Mouse (Mus musculus): ENCODE results near the gene Fnbp1. TPM values are rescaled to one million over a fixed set of nuclear protein-coding genes. Genes with fewer than 3 reads are reported as not detected.

The Fnbp1 gene
- polyA plus RNA-seq, 1 experiment from 2014 or later, result 4.5 TPM

DNA sequence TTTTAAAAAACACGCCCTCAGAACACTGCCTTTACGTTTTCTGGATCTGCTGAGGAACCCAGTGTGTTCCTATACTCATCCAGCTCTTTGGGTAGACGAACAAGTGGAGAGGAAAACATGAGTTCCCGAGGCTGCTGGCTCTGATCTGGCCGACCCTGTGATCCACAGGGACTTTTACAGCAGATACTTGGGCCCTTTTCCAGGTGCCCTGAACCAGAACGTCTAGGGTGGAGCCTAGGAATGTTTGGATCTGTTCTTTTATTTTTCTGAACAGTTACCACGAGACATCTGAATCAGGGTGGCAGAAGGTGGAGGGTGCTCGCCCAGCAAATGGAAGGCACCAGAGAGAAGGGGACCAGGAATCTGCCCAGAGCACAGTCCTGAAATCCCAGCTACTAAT lies 42.7 kb downstream of the Fnbp1 start:
- peaks cover 8% of the 10 kb centered on the region for H3K4me1 ChIP-seq (ENCODE audit: insufficient read depth)
- WGBS (ENCODE audit: insufficient replicate concordance), result 78% methylated on average over 8 of the region's 8 CpGs
- H3K4me3 ChIP-seq (ENCODE audit: low read depth, low read length), result no peak overlapping the region
- H3K9me3 ChIP-seq (ENCODE audit: low read length), result no peaks in the 10 kb centered on the region
- TF ChIP-seq CTCF (IDR thresholded peaks at IDR 0.05; ENCODE audit: low read depth) (no peak), EP300 (IDR thresholded peaks at IDR 0.05; ENCODE audit: low read depth) (no peak)
- peaks cover 6% of the 10 kb centered on the region; the same call in 1 of the 2 replicates for H3K36me3 ChIP-seq (replicated peaks; ENCODE audit: insufficient read depth, low read length)
- no peak overlapping the region for H3K9ac ChIP-seq (replicated peaks)
- ATAC-seq, result no peak
- H3K27ac ChIP-seq (ENCODE audit: low read depth), result no peak overlapping the region
- no peaks in the 10 kb centered on the region for H3K27me3 ChIP-seq (ENCODE audit: insufficient read depth, low read length)
- H3K4me2 ChIP-seq (ENCODE audit: low read depth, low read length), result no peak overlapping the region
- no peak for DNase-seq

DNA sequence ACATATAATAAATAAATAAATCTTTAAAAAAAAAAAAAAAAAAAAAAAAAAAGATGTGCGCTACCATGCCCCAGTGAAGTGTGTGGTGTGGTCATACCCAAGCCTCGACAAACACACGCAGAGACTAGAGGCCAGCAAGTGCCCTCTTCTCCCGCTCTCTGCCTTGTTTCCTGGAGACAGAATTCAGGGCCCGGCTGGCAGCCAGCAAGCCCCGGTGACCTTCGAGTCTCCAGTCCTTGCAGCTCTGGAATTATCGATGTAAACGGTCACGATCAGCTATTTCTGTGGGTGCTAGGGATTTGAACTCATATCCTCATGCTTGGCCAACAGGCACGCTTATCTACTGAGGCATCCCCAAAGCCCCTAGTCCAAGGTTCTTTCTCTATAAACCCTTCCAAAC lies 43.2 kb downstream of the Fnbp1 start:
- 81% methylated on average over 11 of the region's 11 CpGs for WGBS (ENCODE audit: insufficient replicate concordance)
- TF ChIP-seq EP300 (IDR thresholded peaks at IDR 0.05; ENCODE audit: low read depth) (no peak), CTCF (IDR thresholded peaks at IDR 0.05; ENCODE audit: low read depth) (no peak)
- H3K9me3 ChIP-seq (ENCODE audit: low read length), result no peaks in the 10 kb centered on the region
- H3K4me1 ChIP-seq (ENCODE audit: insufficient read depth), result peaks cover 7% of the 10 kb centered on the region
- H3K9ac ChIP-seq (replicated peaks), result no peak overlapping the region
- no peak overlapping the region for H3K4me2 ChIP-seq (ENCODE audit: low read depth, low read length)
- DNase-seq (no peak), ATAC-seq (no peak)
- H3K27ac ChIP-seq (ENCODE audit: low read depth), result no peak overlapping the region
- no peaks in the 10 kb centered on the region for H3K27me3 ChIP-seq (ENCODE audit: insufficient read depth, low read length)
- H3K36me3 ChIP-seq (replicated peaks; ENCODE audit: insufficient read depth, low read length), result peaks cover 6% of the 10 kb centered on the region; the same call in 1 of the 2 replicates
- no peak overlapping the region for H3K4me3 ChIP-seq (ENCODE audit: low read depth, low read length)

DNA sequence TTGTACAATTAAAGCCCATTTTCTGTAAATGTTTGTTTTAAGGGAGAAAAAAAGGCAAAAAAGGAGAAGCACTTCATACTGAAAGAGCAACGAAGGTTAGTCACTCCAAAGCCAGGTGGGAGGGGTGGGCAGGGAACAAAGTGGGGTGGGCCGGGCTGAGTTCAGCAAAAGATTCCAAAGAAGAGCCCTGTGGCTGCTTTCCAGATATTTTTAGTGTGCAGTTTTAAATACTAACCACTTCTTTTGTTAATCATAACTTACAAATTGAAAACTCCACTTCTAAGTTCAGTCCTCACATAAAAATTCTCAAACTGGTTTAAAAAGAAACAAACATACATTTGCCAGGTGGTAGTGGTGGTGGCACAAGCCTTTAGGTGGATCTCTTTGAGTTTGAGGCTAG lies 44.5 kb downstream of the Fnbp1 start:
- Histone ChIP-seq H3K27ac (ENCODE audit: low read depth) (no peak overlapping the region), H3K4me1 (ENCODE audit: insufficient read depth) (no peaks in the 10 kb centered on the region), H3K9ac (replicated peaks) (no peak overlapping the region), H3K4me2 (ENCODE audit: low read depth, low read length) (no peak overlapping the region), H3K36me3 (replicated peaks; ENCODE audit: insufficient read depth, low read length) (peaks cover 6% of the 10 kb centered on the region; the same call in 1 of the 2 replicates), H3K4me3 (ENCODE audit: low read depth, low read length) (no peak overlapping the region), H3K27me3 (ENCODE audit: insufficient read depth, low read length) (no peaks in the 10 kb centered on the region), H3K9me3 (ENCODE audit: low read length) (no peaks in the 10 kb centered on the region)
- 70% methylated on average over 2 of the region's 2 CpGs for WGBS (ENCODE audit: insufficient replicate concordance)
- ATAC-seq (no peak), DNase-seq (no peak)
- TF ChIP-seq CTCF (IDR thresholded peaks at IDR 0.05; ENCODE audit: low read depth), result no peak

DNA sequence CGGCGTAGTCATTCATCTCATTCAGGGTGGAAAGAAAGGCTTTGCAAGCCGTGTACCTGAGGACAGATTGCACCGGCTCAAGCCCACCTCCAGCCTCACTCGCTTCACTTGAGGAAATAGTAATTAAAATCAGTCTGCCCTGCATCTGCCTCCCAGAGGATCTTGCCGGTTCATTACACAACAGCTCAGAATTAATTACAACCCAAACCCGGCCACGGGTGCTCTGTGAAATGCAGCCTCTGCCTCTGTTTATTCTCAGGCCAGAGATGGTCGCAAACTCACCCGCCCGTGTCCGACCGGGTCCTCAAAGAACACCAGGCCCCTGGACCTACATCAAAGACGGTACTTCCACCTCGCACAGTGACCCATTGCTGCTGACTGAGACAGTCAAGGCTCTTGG lies 45.7 kb downstream of the Fnbp1 start:
- 82% methylated on average over 15 of the region's 15 CpGs for WGBS (ENCODE audit: insufficient replicate concordance)
- H3K27me3 ChIP-seq (ENCODE audit: insufficient read depth, low read length), result no peaks in the 10 kb centered on the region
- no peak overlapping the region for H3K4me3 ChIP-seq (ENCODE audit: low read depth, low read length)
- H3K9me3 ChIP-seq (ENCODE audit: low read length), result no peaks in the 10 kb centered on the region
- H3K27ac ChIP-seq (ENCODE audit: low read depth), result no peak overlapping the region
- no peak for ATAC-seq
- no peak for DNase-seq
- H3K36me3 ChIP-seq (replicated peaks; ENCODE audit: insufficient read depth, low read length), result peaks cover 6% of the 10 kb centered on the region
- H3K4me1 ChIP-seq (ENCODE audit: insufficient read depth), result no peaks in the 10 kb centered on the region
- TF ChIP-seq EP300 (IDR thresholded peaks at IDR 0.05; ENCODE audit: low read depth) (no peak), CTCF (IDR thresholded peaks at IDR 0.05; ENCODE audit: low read depth) (no peak)
- H3K9ac ChIP-seq (replicated peaks), result no peak overlapping the region
- no peak overlapping the region for H3K4me2 ChIP-seq (ENCODE audit: low read depth, low read length)

DNA sequence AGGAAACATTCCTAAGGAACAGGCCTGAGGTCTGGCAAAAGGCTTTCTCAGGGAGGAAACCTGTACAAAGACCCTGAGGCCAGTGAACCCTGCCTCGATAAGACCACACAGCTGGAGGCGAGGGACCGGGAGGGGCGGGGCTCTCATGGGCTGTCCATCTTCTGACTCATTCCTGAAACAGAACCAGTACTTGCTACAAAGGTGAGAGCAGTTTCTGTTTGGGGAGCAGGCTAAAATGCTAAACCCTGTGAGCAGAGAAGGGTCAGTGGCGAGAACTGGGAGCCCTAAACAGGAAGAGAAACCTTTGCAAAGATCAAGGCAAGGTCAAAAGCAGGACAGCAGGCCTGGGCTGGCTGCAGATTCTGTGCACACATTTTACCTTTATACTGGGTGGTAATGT lies 47.2 kb downstream of the Fnbp1 start:
- 65% methylated on average over 5 of the region's 5 CpGs for WGBS (ENCODE audit: insufficient replicate concordance)
- TF ChIP-seq EP300 (IDR thresholded peaks at IDR 0.05; ENCODE audit: low read depth) (no peak), CTCF (IDR thresholded peaks at IDR 0.05; ENCODE audit: low read depth) (no peak)

DNA sequence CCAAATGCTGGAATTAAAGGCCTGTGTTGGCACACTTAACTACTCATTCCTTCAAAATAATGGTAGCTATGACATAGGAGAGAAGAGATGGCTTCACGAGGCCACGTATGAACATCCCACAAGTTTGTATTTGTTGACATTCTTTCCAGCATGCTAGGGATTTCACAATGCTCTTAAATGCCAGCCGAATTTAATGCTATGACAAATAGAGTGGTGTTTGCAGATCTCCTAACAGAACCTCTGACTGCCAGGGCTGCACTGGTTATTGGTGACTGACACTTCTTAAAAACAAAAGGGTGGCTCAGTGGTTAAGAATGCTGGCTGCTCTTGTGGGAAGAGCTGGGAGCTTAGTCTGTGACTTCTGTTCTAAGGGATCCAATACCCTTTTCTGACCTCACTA lies 48.9 kb downstream of the Fnbp1 start:
- H3K4me1 ChIP-seq (ENCODE audit: insufficient read depth), result peaks cover 9% of the 10 kb centered on the region
- H3K9me3 ChIP-seq (ENCODE audit: low read length), result no peaks in the 10 kb centered on the region
- ATAC-seq (peak; percentile 73), DNase-seq (no peak)
- TF ChIP-seq CTCF (IDR thresholded peaks at IDR 0.05; ENCODE audit: low read depth) (no peak), EP300 (IDR thresholded peaks at IDR 0.05; ENCODE audit: low read depth) (no peak)
- H3K4me3 ChIP-seq (ENCODE audit: low read depth, low read length), result no peak overlapping the region
- no peak overlapping the region for H3K9ac ChIP-seq (replicated peaks)
- peaks cover 2% of the 10 kb centered on the region for H3K36me3 ChIP-seq (replicated peaks; ENCODE audit: insufficient read depth, low read length)
- no peak overlapping the region for H3K4me2 ChIP-seq (ENCODE audit: low read depth, low read length)
- 59% methylated on average over 3 of the region's 3 CpGs for WGBS (ENCODE audit: insufficient replicate concordance)
- no peaks in the 10 kb centered on the region for H3K27me3 ChIP-seq (ENCODE audit: insufficient read depth, low read length)
- H3K27ac ChIP-seq (ENCODE audit: low read depth), result no peak overlapping the region

More for the DNA sequence above, 47.2 kb downstream of the Fnbp1 start:
- Histone ChIP-seq H3K9me3 (ENCODE audit: low read length) (no peaks in the 10 kb centered on the region), H3K4me3 (ENCODE audit: low read depth, low read length) (no peak overlapping the region), H3K9ac (replicated peaks) (no peak overlapping the region), H3K27me3 (ENCODE audit: insufficient read depth, low read length) (no peaks in the 10 kb centered on the region), H3K4me2 (ENCODE audit: low read depth, low read length) (no peak overlapping the region), H3K27ac (ENCODE audit: low read depth) (no peak overlapping the region), H3K36me3 (replicated peaks; ENCODE audit: insufficient read depth, low read length) (peaks cover 2% of the 10 kb centered on the region), H3K4me1 (ENCODE audit: insufficient read depth) (no peaks in the 10 kb centered on the region)
- ATAC-seq (no peak), DNase-seq (no peak)

DNA sequence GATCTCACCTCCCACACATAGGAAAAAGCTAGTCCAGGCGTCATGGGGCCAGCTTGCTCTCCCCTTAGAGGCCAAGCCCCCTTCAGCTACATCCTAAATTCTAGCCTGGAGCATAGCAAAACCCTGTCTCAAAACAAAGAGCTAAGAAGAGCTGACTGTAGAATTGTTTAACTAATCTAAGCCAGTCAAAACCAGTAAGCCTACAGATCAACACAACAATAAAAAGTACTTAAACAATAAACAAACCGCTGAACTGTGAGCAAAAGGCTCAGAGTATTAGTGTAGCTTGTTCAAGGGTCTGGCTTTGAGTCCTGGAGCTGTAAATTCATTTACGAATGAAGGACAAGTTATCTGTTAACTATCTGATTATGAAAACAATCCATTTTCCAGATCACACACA lies 50.6 kb downstream of the Fnbp1 start:
- WGBS (ENCODE audit: insufficient replicate concordance), result 73% methylated on average over 3 of the region's 3 CpGs
- Histone ChIP-seq H3K27ac (ENCODE audit: low read depth) (no peak overlapping the region), H3K4me2 (ENCODE audit: low read depth, low read length) (no peak overlapping the region), H3K36me3 (replicated peaks; ENCODE audit: insufficient read depth, low read length) (peaks cover 2% of the 10 kb centered on the region), H3K4me1 (ENCODE audit: insufficient read depth) (peaks cover 22% of the 10 kb centered on the region), H3K27me3 (ENCODE audit: insufficient read depth, low read length) (no peaks in the 10 kb centered on the region), H3K4me3 (ENCODE audit: low read depth, low read length) (no peak overlapping the region), H3K9me3 (ENCODE audit: low read length) (no peaks in the 10 kb centered on the region), H3K9ac (replicated peaks) (no peak overlapping the region)
- DNase-seq, result no peak
- no peak for ATAC-seq
- TF ChIP-seq EP300 (IDR thresholded peaks at IDR 0.05; ENCODE audit: low read depth) (no peak), CTCF (IDR thresholded peaks at IDR 0.05; ENCODE audit: low read depth) (no peak)

Measured in liver, postnatal 0 days (tissue).